Mouse (Mus musculus) heart, embryonic 11.5 days (tissue): ENCODE data around the gene Rapgef5. TPM values are rescaled to one million over a fixed set of nuclear protein-coding genes. Genes with fewer than 3 reads are reported as not detected.

Experiments used
- ATAC-seq: fragments of 200-750 bp; cut with Nextera tagmentation; replicated peaks from 2 replicates; pipeline ENCODE4 v1.8.0; 2017; ENCODE audit warnings: moderate library complexity; ENCODE audit not compliant: insufficient number of reproducible peaks, low FRiP score, low TSS enrichment
- H3K27ac ChIP-seq: fragments of 300-500 bp; sonication (generic); 2 replicates; pipeline ENCODE4 v1.5.1; 2014; ENCODE audit warnings: mild to moderate bottlenecking, low read depth, low read length
- H3K27me3 ChIP-seq: fragments of 300-500 bp; sonication (generic); 2 replicates; pipeline ENCODE4 v1.6.1; 2014; ENCODE audit warnings: mild to moderate bottlenecking, low read length, mixed read lengths; ENCODE audit not compliant: control insufficient read depth, insufficient read depth
- H3K36me3 ChIP-seq: fragments of 300-500 bp; sonication (generic); 2 replicates; pipeline ENCODE4 v1.6.1; 2014; ENCODE audit warnings: mild to moderate bottlenecking, low read length, moderate library complexity, mixed read lengths; ENCODE audit not compliant: control insufficient read depth, insufficient read depth
- H3K4me1 ChIP-seq: fragments of 300-500 bp; sonication (generic); 2 replicates; pipeline ENCODE4 v1.6.1; 2014; ENCODE audit warnings: low read length; ENCODE audit not compliant: control insufficient read depth, insufficient read depth
- H3K4me2 ChIP-seq: fragments of 300-500 bp; sonication (generic); 2 replicates; pipeline ENCODE4 v1.6.1; 2014; ENCODE audit warnings: mild to moderate bottlenecking, moderate library complexity
- H3K4me3 ChIP-seq: fragments of 300-500 bp; sonication (generic); 2 replicates; pipeline ENCODE4 v1.5.1; 2014; ENCODE audit warnings: low read depth, low read length
- H3K9ac ChIP-seq: fragments of 300-500 bp; sonication (generic); 2 replicates; pipeline ENCODE4 v1.6.1; 2014; ENCODE audit warnings: mild to moderate bottlenecking, low read depth, low read length, moderate library complexity
- H3K9me3 ChIP-seq: fragments of 300-500 bp; sonication (generic); replicated peaks from 2 replicates; pipeline ENCODE4 v1.6.1; 2016; ENCODE audit warnings: low read length; ENCODE audit not compliant: control insufficient read depth
- WGBS: fragments of 180-500 bp; shearing (Covaris S2); extraction: QIAGEN DNeasy Blood & Tissue Kit; methylation state at CpG from one replicate; pipeline ENCODE4 v1.1.7; 2014; ENCODE audit not compliant: insufficient replicate concordance; 5-methylcytosine and 5-hydroxymethylcytosine counted together
- polyA plus RNA-seq: library from polyadenylated mRNA; unstranded; fragments of >200 nt; fragmentation: Nextera tagmentation; extraction: Ambion mirVana; gene quantifications from 2 replicates; pipeline ENCODE4 v1.2.1, GENCODE M21; 2014

Rapgef5 gene
- polyA plus RNA-seq, 1 experiment from 2014 or later: 15.7 TPM

GRCm38 (mm10) chr12:117676265-117676664 is 160.0 kb downstream of the Rapgef5 start:
- no peaks in the 10 kb centered on the region for H3K27me3 ChIP-seq
- H3K9ac ChIP-seq: no peak overlapping the region
- no peak overlapping the region for H3K4me3 ChIP-seq
- H3K4me1 ChIP-seq: peaks cover 18% of the 10 kb centered on the region
- WGBS: 85% methylated on average over 4 of the region's 4 CpGs
- H3K9me3 ChIP-seq: no peaks in the 10 kb centered on the region
- no peak overlapping the region for H3K27ac ChIP-seq
- H3K4me2 ChIP-seq: no peak overlapping the region
- no peaks in the 10 kb centered on the region for H3K36me3 ChIP-seq
- no peak for ATAC-seq

DNA sequence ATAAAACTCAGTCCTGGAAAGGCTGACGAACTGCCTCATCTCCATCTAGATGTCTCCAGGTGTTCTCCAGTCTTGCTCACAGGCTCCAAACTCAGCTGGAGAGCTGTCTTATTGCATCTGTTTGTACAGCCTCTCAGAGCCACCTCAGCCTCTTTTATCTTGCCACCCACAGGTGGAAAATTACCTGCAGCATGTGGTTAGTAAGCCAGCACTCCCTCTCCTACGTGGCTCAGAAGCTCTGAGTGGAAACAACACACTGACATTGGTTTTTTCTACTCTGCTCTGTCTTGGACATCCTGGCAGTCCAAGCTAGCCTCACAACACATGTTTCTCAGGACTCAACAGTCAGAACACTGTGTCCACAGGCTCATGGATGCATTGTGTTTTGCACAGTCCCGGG is 162.6 kb downstream of the Rapgef5 start:
- Histone ChIP-seq H3K27me3 (no peaks in the 10 kb centered on the region), H3K27ac (no peak overlapping the region), H3K4me3 (no peak overlapping the region), H3K4me2 (no peak overlapping the region), H3K36me3 (no peaks in the 10 kb centered on the region), H3K9me3 (no peaks in the 10 kb centered on the region), H3K4me1 (peaks cover 19% of the 10 kb centered on the region), H3K9ac (no peak overlapping the region)
- 71% methylated on average over 3 of the region's 3 CpGs for WGBS
- ATAC-seq: no peak

- Histone ChIP-seq H3K27ac (no peak overlapping the region), H3K27me3 (no peaks in the 10 kb centered on the region), H3K9me3 (no peaks in the 10 kb centered on the region), H3K4me2 (no peak overlapping the region), H3K36me3 (no peaks in the 10 kb centered on the region), H3K4me1 (peaks cover 19% of the 10 kb centered on the region), H3K9ac (no peak overlapping the region), H3K4me3 (no peak overlapping the region)
- 49% methylated on average over 4 of the region's 4 CpGs for WGBS
- ATAC-seq: no peak; the same call in 1 of the 2 replicates
These were observed 163.5 kb downstream of the Rapgef5 start for GRCm38 (mm10) chr12:117679795-117680194.

GRCm38 (mm10) chr12:117681273-117681672 is 165.0 kb downstream of the Rapgef5 start:
- H3K9me3 ChIP-seq: no peaks in the 10 kb centered on the region
- H3K27me3 ChIP-seq: no peaks in the 10 kb centered on the region
- no peak overlapping the region for H3K4me3 ChIP-seq
- H3K36me3 ChIP-seq: no peaks in the 10 kb centered on the region
- no peak overlapping the region for H3K9ac ChIP-seq
- no peak; the same call in 1 of the 2 replicates for ATAC-seq
- WGBS: 74% methylated on average over 4 of the region's 4 CpGs
- H3K27ac ChIP-seq: no peak overlapping the region
- H3K4me2 ChIP-seq: no peak overlapping the region
- peaks cover 19% of the 10 kb centered on the region for H3K4me1 ChIP-seq

GRCm38 (mm10) chr12:117683377-117683776 is 167.1 kb downstream of the Rapgef5 start:
- H3K4me3 ChIP-seq: no peak overlapping the region
- no peaks in the 10 kb centered on the region for H3K36me3 ChIP-seq
- H3K27me3 ChIP-seq: no peaks in the 10 kb centered on the region
- ATAC-seq: no peak
- peaks cover 15% of the 10 kb centered on the region for H3K4me1 ChIP-seq
- H3K27ac ChIP-seq: no peak overlapping the region
- H3K9ac ChIP-seq: no peak overlapping the region
- no peak overlapping the region for H3K4me2 ChIP-seq
- WGBS: 67% methylated on average over 2 of the region's 2 CpGs
- no peaks in the 10 kb centered on the region for H3K9me3 ChIP-seq

- Histone ChIP-seq H3K9me3 (no peaks in the 10 kb centered on the region), H3K27me3 (no peaks in the 10 kb centered on the region), H3K27ac (no peak overlapping the region), H3K9ac (no peak overlapping the region), H3K4me3 (no peak overlapping the region), H3K4me1 (peaks cover 20% of the 10 kb centered on the region), H3K36me3 (no peaks in the 10 kb centered on the region), H3K4me2 (no peak overlapping the region)
- ATAC-seq: no peak
- 37% methylated on average over 3 of the region's 3 CpGs for WGBS
These were observed 167.7 kb downstream of the Rapgef5 start for GRCm38 (mm10) chr12:117683984-117684383.

DNA sequence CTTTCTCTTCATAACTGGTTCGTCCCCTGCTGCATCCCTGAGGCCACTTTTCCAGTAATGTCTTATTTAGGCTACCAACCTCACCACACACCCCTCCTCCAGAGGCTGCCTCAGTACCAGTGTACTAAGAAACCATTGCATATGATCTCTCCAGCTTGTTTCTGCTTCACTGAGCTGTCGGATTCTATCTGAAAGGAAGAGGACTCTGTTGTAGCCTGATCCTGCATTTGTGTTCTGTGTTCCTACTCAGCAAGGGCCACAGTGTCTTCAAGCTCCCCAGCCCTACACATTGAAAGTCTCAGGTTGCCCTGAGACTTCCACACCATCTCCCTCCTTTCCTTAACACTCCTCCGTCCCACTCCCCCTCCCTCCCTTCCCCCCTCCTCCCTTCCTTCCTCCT is 168.5 kb downstream of the Rapgef5 start:
- whole genome bisulfite sequencing: 41% methylated on average over 3 of the region's 3 CpGs
- no peak overlapping the region for H3K9ac ChIP-seq
- H3K4me2 ChIP-seq: no peak overlapping the region
- H3K36me3 ChIP-seq: no peaks in the 10 kb centered on the region
- H3K4me1 ChIP-seq: peaks cover 19% of the 10 kb centered on the region
- no peak for ATAC-seq
- no peak overlapping the region for H3K27ac ChIP-seq
- no peaks in the 10 kb centered on the region for H3K9me3 ChIP-seq
- no peak overlapping the region for H3K4me3 ChIP-seq
- H3K27me3 ChIP-seq: no peaks in the 10 kb centered on the region

- H3K27me3 ChIP-seq: no peaks in the 10 kb centered on the region
- H3K4me1 ChIP-seq: peaks cover 14% of the 10 kb centered on the region
- no peaks in the 10 kb centered on the region for H3K9me3 ChIP-seq
- H3K9ac ChIP-seq: no peak overlapping the region
- H3K4me2 ChIP-seq: no peak overlapping the region
- no peaks in the 10 kb centered on the region for H3K36me3 ChIP-seq
- ATAC-seq: no peak
- no peak overlapping the region for H3K27ac ChIP-seq
- no peak overlapping the region for H3K4me3 ChIP-seq
These were observed 169.1 kb downstream of the Rapgef5 start for GRCm38 (mm10) chr12:117685336-117685735.

DNA sequence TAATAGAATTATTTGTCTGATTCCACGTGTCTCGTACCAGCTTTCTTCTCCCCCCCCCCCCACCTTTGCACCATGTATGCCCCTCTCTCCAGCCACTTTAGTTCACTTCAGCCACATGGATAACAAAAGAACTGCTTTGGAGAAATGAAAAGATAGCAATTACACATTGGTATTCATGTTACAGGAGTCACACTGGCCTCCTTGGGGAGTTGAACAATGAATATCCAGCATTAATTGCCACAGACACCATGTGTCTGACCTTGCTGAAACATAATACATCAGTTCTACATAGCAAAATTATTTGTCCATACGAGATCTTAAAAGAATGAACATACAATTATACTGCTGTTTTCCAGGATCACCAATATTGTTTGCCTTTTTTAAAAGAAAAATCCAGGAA is 170.5 kb downstream of the Rapgef5 start:
- ATAC-seq: no peak
- Histone ChIP-seq H3K36me3 (no peaks in the 10 kb centered on the region), H3K4me1 (peaks cover 8% of the 10 kb centered on the region; the same call in 1 of the 2 replicates), H3K9me3 (no peaks in the 10 kb centered on the region), H3K4me3 (no peak overlapping the region), H3K27me3 (no peaks in the 10 kb centered on the region), H3K9ac (no peak overlapping the region), H3K4me2 (no peak overlapping the region), H3K27ac (no peak overlapping the region)
- 75% methylated on average over 3 of the region's 3 CpGs for WGBS
